Mouse (Mus musculus): Measurements from ENCODE around the gene Hypk. TPM values are rescaled to one million over a fixed set of nuclear protein-coding genes. Genes with fewer than 3 reads are reported as not detected.

Gene Hypk
- polyA plus RNA-seq, 2 experiments, result 26.8 to 72.9 TPM

GRCm38 (mm10) chr2:121423166-121423565 lies 29.9 kb upstream of the Hypk start:
- H3K27ac ChIP-seq, result no peak overlapping the region
- no peak overlapping the region for H3K4me2 ChIP-seq (ENCODE audit: low read depth)
- no peaks in the 10 kb centered on the region; a peak in 1 of 4 replicates for H3K4me1 ChIP-seq (replicated peaks; ENCODE audit: control insufficient read depth in 2 of 2, insufficient read depth in 2 of 2, low read length in 1 of 2)
- no peaks in the 10 kb centered on the region for H3K9me3 ChIP-seq (ENCODE audit: control insufficient read depth, low read length)
- H3K4me3 ChIP-seq (ENCODE audit: insufficient read depth in 1 of 2, low read depth in 2 of 2, low read length in 2 of 2), result no peak overlapping the region
- no peak overlapping the region for H3K9ac ChIP-seq (replicated peaks)
- WGBS (ENCODE audit: insufficient replicate concordance), result 76% methylated on average over 2 of the region's 2 CpGs
- ATAC-seq (ENCODE audit: insufficient read depth) (no peak), DNase-seq (ENCODE audit: low read depth in 3 of 3, low spot score in 3 of 3) (no peak)
- TF ChIP-seq CTCF (IDR thresholded peaks at IDR 0.05; ENCODE audit: low read depth) (no peak), EP300 (IDR thresholded peaks at IDR 0.05; ENCODE audit: low read depth) (no peak)
- H3K27me3 ChIP-seq (ENCODE audit: control insufficient read depth, insufficient read depth, low read length), result no peaks in the 10 kb centered on the region
- peaks cover 42% of the 10 kb centered on the region for H3K36me3 ChIP-seq (replicated peaks; ENCODE audit: control insufficient read depth, insufficient read depth, low read depth)

- Histone ChIP-seq H3K4me2 (ENCODE audit: low read depth) (no peak overlapping the region), H3K4me3 (ENCODE audit: insufficient read depth in 1 of 2, low read depth in 2 of 2, low read length in 2 of 2) (no peak overlapping the region), H3K27me3 (ENCODE audit: control insufficient read depth, insufficient read depth, low read length) (no peaks in the 10 kb centered on the region), H3K36me3 (replicated peaks; ENCODE audit: control insufficient read depth, insufficient read depth, low read depth) (peaks cover 56% of the 10 kb centered on the region), H3K4me1 (replicated peaks; ENCODE audit: control insufficient read depth in 2 of 2, insufficient read depth in 2 of 2, low read length in 1 of 2) (no peaks in the 10 kb centered on the region), H3K9ac (replicated peaks) (no peak overlapping the region), H3K9me3 (ENCODE audit: control insufficient read depth, low read length) (no peaks in the 10 kb centered on the region), H3K27ac (no peak overlapping the region)
- WGBS (ENCODE audit: insufficient replicate concordance), result 85% methylated on average over 2 of the region's 2 CpGs
- TF ChIP-seq CTCF (IDR thresholded peaks at IDR 0.05; ENCODE audit: low read depth) (no peak), EP300 (IDR thresholded peaks at IDR 0.05; ENCODE audit: low read depth) (no peak)
- no peak for ATAC-seq (ENCODE audit: insufficient read depth)
- DNase-seq (ENCODE audit: low read depth in 3 of 3, low spot score in 3 of 3), result no peak
Observed at GRCm38 (mm10) chr2:121425890-121426289, 27.2 kb upstream of the Hypk start.

GRCm38 (mm10) chr2:121434854-121435253 lies 18.2 kb upstream of the Hypk start:
- TF ChIP-seq CTCF (IDR thresholded peaks at IDR 0.05; ENCODE audit: low read depth), result peak; percentile 51; the same call in 1 of the 2 replicates
- TF ChIP-seq EP300 (IDR thresholded peaks at IDR 0.05; ENCODE audit: low read depth), result no peak
- Histone ChIP-seq H3K4me3 (ENCODE audit: insufficient read depth in 1 of 2, low read depth in 2 of 2, low read length in 2 of 2) (no peak overlapping the region), H3K9ac (replicated peaks) (no peak overlapping the region), H3K9me3 (ENCODE audit: control insufficient read depth, low read length) (no peaks in the 10 kb centered on the region), H3K27me3 (ENCODE audit: control insufficient read depth, insufficient read depth, low read length) (no peaks in the 10 kb centered on the region), H3K36me3 (replicated peaks; ENCODE audit: control insufficient read depth, insufficient read depth, low read depth) (peaks cover 71% of the 10 kb centered on the region), H3K4me1 (replicated peaks; ENCODE audit: control insufficient read depth in 2 of 2, insufficient read depth in 2 of 2, low read length in 1 of 2) (no peaks in the 10 kb centered on the region), H3K27ac (no peak overlapping the region), H3K4me2 (ENCODE audit: low read depth) (no peak overlapping the region)
- 89% methylated on average over 1 of the region's 1 CpGs for WGBS (ENCODE audit: insufficient replicate concordance)
- DNase-seq (ENCODE audit: low read depth in 3 of 3, low spot score in 3 of 3) (no peak), ATAC-seq (ENCODE audit: insufficient read depth) (no peak)

GRCm38 (mm10) chr2:121439746-121440145 lies 13.3 kb upstream of the Hypk start:
- DNase-seq (ENCODE audit: low read depth in 3 of 3, low spot score in 3 of 3), result no peak
- Histone ChIP-seq H3K9me3 (ENCODE audit: control insufficient read depth, low read length) (no peaks in the 10 kb centered on the region), H3K27me3 (ENCODE audit: control insufficient read depth, insufficient read depth, low read length) (peaks cover 3% of the 10 kb centered on the region), H3K4me3 (ENCODE audit: insufficient read depth in 1 of 2, low read depth in 2 of 2, low read length in 2 of 2) (no peak overlapping the region), H3K4me1 (replicated peaks; ENCODE audit: control insufficient read depth in 2 of 2, insufficient read depth in 2 of 2, low read length in 1 of 2) (peaks cover 4 to 5% of the 10 kb centered on the region in 2 experiments; a peak in 3 of 4 replicates), H3K4me2 (ENCODE audit: low read depth) (no peak overlapping the region), H3K36me3 (replicated peaks; ENCODE audit: control insufficient read depth, insufficient read depth, low read depth) (peaks cover 29% of the 10 kb centered on the region), H3K27ac (no peak overlapping the region), H3K9ac (replicated peaks) (no peak overlapping the region)
- ATAC-seq (ENCODE audit: insufficient read depth), result no peak
- WGBS (ENCODE audit: insufficient replicate concordance), result 60% methylated on average over 4 of the region's 4 CpGs
- TF ChIP-seq CTCF (IDR thresholded peaks at IDR 0.05; ENCODE audit: low read depth) (no peak), EP300 (IDR thresholded peaks at IDR 0.05; ENCODE audit: low read depth) (no peak)

- DNase-seq (ENCODE audit: low read depth in 3 of 3, low spot score in 3 of 3), result no peak
Observed at GRCm38 (mm10) chr2:121440834-121441605, 12.1 kb upstream of the Hypk start.

More at GRCm38 (mm10) chr2:121440834-121441605, 12.1 kb upstream of the Hypk start:
- Histone ChIP-seq H3K27me3 (ENCODE audit: control insufficient read depth, insufficient read depth, low read length) (peaks cover 3% of the 10 kb centered on the region), H3K36me3 (replicated peaks; ENCODE audit: control insufficient read depth, insufficient read depth, low read depth) (peaks cover 21% of the 10 kb centered on the region), H3K27ac (no peak overlapping the region), H3K4me2 (ENCODE audit: low read depth) (no peak overlapping the region), H3K9me3 (ENCODE audit: control insufficient read depth, low read length) (no peaks in the 10 kb centered on the region), H3K4me1 (replicated peaks; ENCODE audit: control insufficient read depth in 2 of 2, insufficient read depth in 2 of 2, low read length in 1 of 2) (peaks cover 4 to 5% of the 10 kb centered on the region in 2 experiments), H3K9ac (replicated peaks) (no peak overlapping the region), H3K4me3 (ENCODE audit: insufficient read depth in 1 of 2, low read depth in 2 of 2, low read length in 2 of 2) (no peak overlapping the region)
- TF ChIP-seq EP300 (IDR thresholded peaks at IDR 0.05; ENCODE audit: low read depth) (no peak), CTCF (IDR thresholded peaks at IDR 0.05; ENCODE audit: low read depth) (no peak)
- no peak for ATAC-seq (ENCODE audit: insufficient read depth)
- 44% methylated on average over 5 of the region's 5 CpGs for WGBS (ENCODE audit: insufficient replicate concordance)

Measured in liver, embryonic 14.5 days (tissue).